Comparison of ENCODE assay signal across 20 mouse cellular contexts in the genomic region with DNA sequence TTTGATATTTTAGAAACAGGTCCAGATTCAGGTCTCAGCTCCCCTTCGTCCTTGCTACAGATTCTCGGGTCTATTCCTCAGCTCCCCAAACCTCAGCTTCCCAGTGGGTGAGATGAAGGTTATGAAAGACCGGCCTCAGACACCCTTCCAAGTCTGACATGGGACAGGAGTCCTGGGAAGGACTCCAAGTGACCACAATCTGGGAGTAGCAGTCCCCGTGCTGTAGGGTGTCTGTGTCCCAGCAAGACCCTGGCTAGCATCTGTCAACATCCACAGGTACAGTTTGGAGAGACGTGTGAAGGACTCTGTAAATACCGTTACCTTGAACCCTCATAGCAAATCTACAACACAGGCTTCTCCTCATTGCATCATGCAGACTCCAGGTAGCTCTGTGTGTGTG. TPM values are rescaled to one million over a fixed set of nuclear protein-coding genes. Genes with fewer than 3 reads are reported as not detected.
DNase-seq lines count a peak whose midpoint lies in the region; ATAC-seq and TF ChIP-seq lines count a peak whose summit lies in the region.
"Had no signal": no experiment of that assay in that cellular context is flagged by ENCODE, and none has a peak within 500 bp of the region (broad histone marks: within the 10 kb centered on the region; RNA-seq: fewer than 3 reads in every experiment).

No protein-coding gene starts in this region.

- TF ChIP-seq POLR2A in thymus, adult 2 months (IDR thresholded peaks at IDR 0.05; ENCODE audit: control insufficient read depth, extremely low read depth, insufficient read depth, low read length, poor library complexity) = no peak
- TF ChIP-seq POLR2A in kidney, adult 2 months (IDR thresholded peaks at IDR 0.05; ENCODE audit: low read depth, low read length) = no peak

- no peak overlapping the region for H3K4me3 ChIP-seq in heart, embryonic 11.5 days (ENCODE audit: low read depth, low read length)
- H3K4me3 ChIP-seq in thymus, adult 2 months (ENCODE audit: control insufficient read depth, insufficient read depth, low read length) = no peak overlapping the region
- no peak overlapping the region for H3K4me3 ChIP-seq in kidney, adult 2 months (ENCODE audit: insufficient read depth, low read depth, low read length)
- H3K4me3 ChIP-seq: embryonic facial prominence, embryonic 15.5 days; erythroblast, embryonic 14.5 days; forebrain, embryonic 10.5 days; gastrocnemius, adult 2 months; hindbrain, embryonic 15.5 days had no signal

- peaks cover 16% of the 10 kb centered on the region for H3K4me1 ChIP-seq in heart, embryonic 11.5 days (ENCODE audit: control insufficient read depth, insufficient read depth, low read length)
- H3K4me1 ChIP-seq in thymus, adult 2 months (replicated peaks; ENCODE audit: control insufficient read depth, insufficient read depth, low read length) = peaks cover 44% of the 10 kb centered on the region
- no peaks in the 10 kb centered on the region for H3K4me1 ChIP-seq in kidney, adult 2 months (ENCODE audit: control insufficient read depth, insufficient read depth, low read length)

- H3K4me2 ChIP-seq in heart, embryonic 11.5 days = no peak overlapping the region
- H3K4me2 ChIP-seq: embryonic facial prominence, embryonic 15.5 days; hindbrain, embryonic 15.5 days had no signal

- H3K36me3 ChIP-seq in heart, embryonic 11.5 days (ENCODE audit: control insufficient read depth, insufficient read depth, low read length) = no peaks in the 10 kb centered on the region
- no peaks in the 10 kb centered on the region for H3K36me3 ChIP-seq in thymus, adult 2 months (ENCODE audit: control insufficient read depth, insufficient read depth, low read length)
- H3K36me3 ChIP-seq in kidney, adult 2 months (ENCODE audit: control insufficient read depth, insufficient read depth, low read length) = no peaks in the 10 kb centered on the region
- H3K36me3 ChIP-seq: embryonic facial prominence, embryonic 15.5 days; forebrain, embryonic 10.5 days; hindbrain, embryonic 15.5 days had no signal

- H3K9me3 ChIP-seq in heart, embryonic 11.5 days (replicated peaks; ENCODE audit: control insufficient read depth, low read length) = no peaks in the 10 kb centered on the region
- H3K9me3 ChIP-seq: embryonic facial prominence, embryonic 15.5 days; hindbrain, embryonic 15.5 days had no signal

- intact Hi-C loops in heart, postnatal 10 days (cut with DNase I) = no loop called here

- no peak for TF ChIP-seq CTCF in thymus, adult 2 months (IDR thresholded peaks at IDR 0.05; ENCODE audit: borderline replicate concordance, control insufficient read depth, extremely low read depth, insufficient read depth, low read length, poor library complexity)
- TF ChIP-seq CTCF in kidney, adult 2 months (conservative IDR thresholded peaks at IDR 0.05; ENCODE audit: insufficient read depth, insufficient read length, low read depth, low read length) = no peak

- DNase-seq in heart, adult 8-10 months (ENCODE audit: low spot score) = peak; percentile 19
- DNase-seq in thymus, adult 2 months = no peak
- DNase-seq in thymus, postnatal 10 days (ENCODE audit: low spot score in 2 of 2) = no peak
- peak; percentile 35 to 42 for DNase-seq in heart, postnatal 10 days
- no peak for DNase-seq in kidney, adult 2 months
- DNase-seq: adrenal gland, adult 8-10 months; adrenal gland, postnatal 36 days; cerebellum, adult 2 months; embryo, embryonic 11 days had no signal

- no peaks in the 10 kb centered on the region for H3K27me3 ChIP-seq in heart, embryonic 11.5 days (ENCODE audit: control insufficient read depth, insufficient read depth, low read length)
- no peaks in the 10 kb centered on the region for H3K27me3 ChIP-seq in thymus, adult 2 months (ENCODE audit: control insufficient read depth, insufficient read depth, low read length)
- H3K27me3 ChIP-seq in kidney, adult 2 months (replicated peaks; ENCODE audit: control insufficient read depth, insufficient read depth, low read length) = no peaks in the 10 kb centered on the region
- H3K27me3 ChIP-seq: embryonic facial prominence, embryonic 15.5 days; hindbrain, embryonic 15.5 days had no signal

- no peak overlapping the region for H3K9ac ChIP-seq in heart, embryonic 11.5 days (ENCODE audit: low read depth, low read length)
- H3K9ac ChIP-seq: embryonic facial prominence, embryonic 15.5 days; hindbrain, embryonic 15.5 days had no signal

- ATAC-seq in heart, embryonic 11.5 days (replicated peaks; ENCODE audit: insufficient number of reproducible peaks, low FRiP score, low TSS enrichment) = no peak
- ATAC-seq: forebrain, embryonic 14.5 days; intestine, embryonic 16.5 days had no signal

- WGBS in heart, embryonic 11.5 days (ENCODE audit: insufficient replicate concordance) = 66% methylated on average over 6 of the region's 6 CpGs
- WGBS in thymus, adult 2 months = 86% methylated on average over 6 of the region's 6 CpGs
- 89% methylated on average over 6 of the region's 6 CpGs for WGBS in kidney, adult 2 months

- no peak overlapping the region for H3K27ac ChIP-seq in heart, embryonic 11.5 days (ENCODE audit: low read depth, low read length)
- H3K27ac ChIP-seq in thymus, adult 2 months (ENCODE audit: control insufficient read depth, insufficient read depth, low read length) = peak overlapping the region; percentile 98
- no peak overlapping the region for H3K27ac ChIP-seq in kidney, adult 2 months (ENCODE audit: insufficient read depth, low read depth, low read length)
- H3K27ac ChIP-seq: embryonic facial prominence, embryonic 15.5 days; hindbrain, embryonic 15.5 days had no signal

RNA-seq across cellular contexts. Expression of gene Spo11, which starts 2.3 kb away (rescaled TPM):
- total RNA-seq in heart, adult 8-10 months (2022) = not detected
- 0.17 and 0.19 TPM in 2 replicates for polyA plus RNA-seq in heart, embryonic 11.5 days (2014; fragmentation: Nextera tagmentation; extraction: Ambion mirVana)
- 101 and 126 TPM in 2 replicates for polyA plus RNA-seq in thymus, adult 2 months (2012; rRNA removed)
- not detected for total RNA-seq in heart, postnatal 10 days (2021)
- 0.14 and 0.17 TPM in 2 replicates for polyA plus RNA-seq in kidney, adult 2 months (2012; rRNA removed)
- total RNA-seq: adrenal gland, adult 8-10 months; adrenal gland, postnatal 36 days; gastrocnemius, adult 2 months; gastrocnemius, postnatal 25 days; granulocyte monocyte progenitor cell, adult 5-6 weeks had no signal

RNA-seq across cellular contexts. Expression of gene Rae1, which starts 24.8 kb away (rescaled TPM):
- 10 to 100 TPM; 20.2 to 24.8 (median 23.0) TPM for total RNA-seq in heart, adult 8-10 months (2022)
- polyA plus RNA-seq in heart, embryonic 11.5 days (2014; fragmentation: Nextera tagmentation; extraction: Ambion mirVana) = 114 and 118 TPM in 2 replicates
- 111 and 122 TPM in 2 replicates for polyA plus RNA-seq in thymus, adult 2 months (2012; rRNA removed)
- 10 to 100 TPM; 37.7 to 42.8 TPM for total RNA-seq in heart, postnatal 10 days (2021)
- polyA plus RNA-seq in kidney, adult 2 months (2012; rRNA removed) = 53.8 and 56.7 TPM in 2 replicates

RNA-seq across cellular contexts. Expression of gene Bmp7, which starts 35.0 kb away (rescaled TPM):
- total RNA-seq in heart, adult 8-10 months (2022) = 1 to 10 TPM in 1 of 4 experiments, under 1 TPM in 3; 0.59 to 1.4 (median 0.74) TPM
- 66.2 and 81.8 TPM in 2 replicates for polyA plus RNA-seq in heart, embryonic 11.5 days (2014; fragmentation: Nextera tagmentation; extraction: Ambion mirVana)
- 25.3 and 26.5 TPM in 2 replicates for polyA plus RNA-seq in thymus, adult 2 months (2012; rRNA removed)
- 1 to 10 TPM; 4.0 to 4.6 TPM for total RNA-seq in heart, postnatal 10 days (2021)
- polyA plus RNA-seq in kidney, adult 2 months (2012; rRNA removed) = 47.6 and 51.2 TPM in 2 replicates
- total RNA-seq: common myeloid progenitor, adult 5-6 weeks; granulocyte monocyte progenitor cell, adult 5-6 weeks had no signal
- polyA plus RNA-seq: erythroblast, embryonic 14.5 days had no signal

RNA-seq across cellular contexts. Expression of gene Rbm38, which starts 45.1 kb away (rescaled TPM):
- 100 to 1,000 TPM; 143 to 197 (median 166) TPM for total RNA-seq in heart, adult 8-10 months (2022)
- polyA plus RNA-seq in heart, embryonic 11.5 days (2014; fragmentation: Nextera tagmentation; extraction: Ambion mirVana) = 161 and 169 TPM in 2 replicates
- 1,267 and 1,290 TPM in 2 replicates for polyA plus RNA-seq in thymus, adult 2 months (2012; rRNA removed)
- total RNA-seq in heart, postnatal 10 days (2021) = 100 to 1,000 TPM; 146 to 187 TPM
- polyA plus RNA-seq in kidney, adult 2 months (2012; rRNA removed) = 19.9 and 37.9 TPM in 2 replicates

Comparison
In these comparisons a context has a peak if more than half of its experiments do, and no peak if none do; other contexts are left out.
1. DNase-seq: peak in heart, adult 8-10 months (single experiment) and heart, postnatal 10 days (2 of 2); none in thymus, adult 2 months (single experiment), thymus, postnatal 10 days (0 of 2) and kidney, adult 2 months (single experiment).
2. RNA of gene Spo11, which starts 2.3 kb away (polyA plus RNA-seq): 101 to 126 TPM in thymus, adult 2 months; 0.17 to 0.19 TPM in heart, embryonic 11.5 days and 0.14 to 0.17 TPM in kidney, adult 2 months; every median in the first group is over 10 times any median in the second.